Mouse (Mus musculus): Measurements from ENCODE around the gene Vps52.

GRCm38 (mm10) chr17:33969394-33969793 is 13.8 kb downstream of the Vps52 start:
- TF ChIP-seq POLR2A (IDR thresholded peaks at IDR 0.05; ENCODE audit: extremely low read depth, insufficient read depth, low read length): no peak
- TF ChIP-seq CTCF (IDR thresholded peaks at IDR 0.05; ENCODE audit: low read depth, low read length): no peak

All from liver, adult 2 months (tissue).